Mouse (Mus musculus): ENCODE measurements around the gene Boll.

Boll gene

GRCm38 (mm10) chr1:55238496-55238895 is 124.8 kb downstream of the Boll start:
- no peak for DNase-seq (ENCODE audit: low spot score in 2 of 2)

DNA sequence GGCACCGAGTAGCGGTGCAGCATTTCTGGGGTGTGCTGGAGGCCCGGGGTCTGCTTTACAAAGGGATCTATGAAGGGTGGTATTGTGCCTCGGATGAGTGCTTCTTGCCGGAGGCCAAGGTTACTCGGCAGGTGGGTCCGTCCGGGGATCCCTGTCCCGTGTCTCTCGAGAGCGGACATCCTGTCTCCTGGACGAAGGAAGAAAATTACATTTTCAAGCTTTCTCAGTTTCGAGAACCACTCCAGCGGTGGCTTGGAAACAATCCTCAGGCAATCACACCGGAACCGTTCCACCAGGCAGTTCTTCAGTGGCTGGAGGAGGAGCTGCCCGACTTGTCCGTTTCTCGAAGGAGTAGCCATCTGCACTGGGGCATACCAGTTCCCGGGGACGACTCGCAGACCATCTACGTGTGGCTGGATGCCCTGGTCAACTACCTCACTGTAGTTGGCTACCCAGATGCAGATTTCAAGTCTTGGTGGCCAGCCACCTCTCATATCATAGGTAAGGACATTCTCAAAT is 125.6 kb downstream of the Boll start:
- DNase-seq (ENCODE audit: low spot score in 2 of 2) = no peak

DNA sequence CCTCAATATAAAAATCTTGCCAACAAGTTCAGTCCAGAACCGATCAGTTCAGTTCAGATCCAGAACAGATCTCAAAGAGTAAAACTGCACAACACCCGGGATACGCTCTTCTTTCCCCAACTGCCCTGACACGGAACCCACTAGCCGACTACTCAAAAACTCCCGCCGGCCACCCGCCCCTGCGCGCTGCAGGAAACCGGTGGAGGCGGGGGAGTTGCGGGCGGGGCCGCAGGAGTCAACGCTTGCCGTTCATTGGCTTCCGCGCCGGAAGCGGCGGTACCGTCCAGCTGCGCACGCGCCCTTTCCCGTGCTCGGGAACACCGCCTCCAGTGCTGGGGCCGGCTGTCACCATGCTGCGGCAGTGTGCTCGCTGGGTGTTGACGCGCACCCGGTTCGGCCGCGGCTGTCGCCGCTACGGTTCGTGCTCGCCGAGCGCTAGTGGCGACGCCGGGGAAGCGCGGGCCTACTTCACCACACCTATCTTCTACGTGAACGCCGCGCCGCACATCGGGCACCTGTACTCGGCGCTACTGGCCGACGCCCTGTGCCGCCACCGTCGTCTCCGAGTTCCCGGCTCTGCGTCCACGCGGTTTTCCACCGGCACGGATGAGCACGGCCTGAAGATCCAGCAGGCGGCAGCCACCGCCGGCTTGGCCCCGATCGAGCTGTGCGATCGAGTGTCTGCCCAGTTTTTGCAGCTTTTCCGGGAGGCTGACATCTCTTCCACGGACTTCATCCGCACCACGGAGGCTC is 126.2 kb downstream of the Boll start, which contains the start of gene Mars2:
TSS of gene Mars2 (plus strand) at position 288 of the 753 bp plus-strand sequence.
- DNase-seq (ENCODE audit: low spot score in 2 of 2) = peak; percentile 91 to 95

- DNase-seq (ENCODE audit: low spot score in 2 of 2) = no peak
Measured at GRCm38 (mm10) chr1:55236487-55236886, 126.8 kb downstream of the Boll start.

GRCm38 (mm10) chr1:55234910-55235520 is 128.3 kb downstream of the Boll start:
- no peak for DNase-seq (ENCODE audit: low spot score in 2 of 2)

GRCm38 (mm10) chr1:55228256-55228884 is 134.9 kb downstream of the Boll start:
- DNase-seq (ENCODE audit: low spot score in 2 of 2) = no peak

DNA sequence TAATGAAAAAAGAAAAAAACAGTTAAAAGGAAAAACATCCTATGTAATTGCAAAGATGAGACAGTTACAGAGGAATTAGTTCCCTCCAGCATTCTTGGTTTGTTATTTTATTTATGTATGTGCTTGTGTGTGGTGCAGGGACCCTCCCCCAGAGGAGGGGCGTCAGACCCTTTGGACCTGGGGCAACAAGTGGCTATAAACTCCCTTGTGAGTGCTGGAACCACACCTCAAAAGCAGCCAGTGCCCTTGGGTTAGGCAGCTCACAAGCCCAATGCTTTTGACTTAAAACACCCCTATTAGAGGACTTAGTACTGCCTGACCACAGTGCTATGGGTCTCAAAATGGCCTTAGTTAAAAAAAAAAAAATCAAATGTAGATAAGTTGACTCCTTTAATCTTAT is 135.9 kb downstream of the Boll start:
- no peak for DNase-seq (ENCODE audit: low spot score in 2 of 2)

GRCm38 (mm10) chr1:55226011-55226857 is 137.0 kb downstream of the Boll start, which contains the start of gene Rftn2:
Rftn2 (minus strand) TSS chr1:55226782.
- no peak for DNase-seq (ENCODE audit: low spot score in 2 of 2)

- DNase-seq (ENCODE audit: low spot score in 2 of 2) = no peak
Measured at GRCm38 (mm10) chr1:55225398-55225797, 137.9 kb downstream of the Boll start.

- peak in 1 of 2 experiments; percentile 17 for DNase-seq (ENCODE audit: low spot score in 2 of 2)
Measured at GRCm38 (mm10) chr1:55224111-55224510, 139.2 kb downstream of the Boll start.

DNA sequence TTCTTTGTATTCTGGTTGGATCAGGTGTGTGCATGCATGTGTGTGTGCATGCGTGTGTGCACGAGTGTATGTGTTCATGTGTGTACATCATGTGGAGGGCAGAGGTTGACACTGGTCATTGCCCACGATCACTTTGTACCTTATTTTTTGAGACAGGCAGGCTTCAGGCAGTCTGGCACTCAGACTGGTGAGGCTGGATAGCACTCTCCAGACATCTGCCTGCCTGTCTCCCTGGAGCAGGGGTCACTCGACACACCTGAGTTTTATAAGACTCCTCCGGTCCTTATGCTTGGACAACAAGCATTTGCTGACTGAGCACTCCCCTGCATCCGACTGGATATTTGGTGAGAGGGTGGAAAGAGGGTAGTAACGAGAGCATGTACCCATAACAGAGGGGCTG is 140.2 kb downstream of the Boll start:
- DNase-seq (ENCODE audit: low spot score in 2 of 2) = no peak

DNA sequence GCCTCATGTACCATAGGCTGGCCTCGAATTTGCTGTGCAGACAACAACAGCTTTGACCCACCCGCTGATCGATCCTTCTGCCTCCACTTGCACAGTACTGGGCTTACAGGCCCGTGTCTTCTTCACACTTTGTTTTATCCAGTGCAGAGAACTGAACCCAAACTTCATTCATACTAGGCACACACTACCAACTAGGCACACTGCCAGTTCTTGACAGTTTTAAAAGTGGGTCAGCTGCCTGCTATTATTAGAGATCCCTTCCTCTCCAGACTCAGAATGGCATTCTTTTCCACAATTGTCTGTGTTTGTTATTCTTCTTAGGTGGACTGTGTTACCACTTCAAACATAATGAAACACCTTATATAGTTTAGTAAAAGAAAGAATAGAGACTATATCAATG is 141.9 kb downstream of the Boll start:
- DNase-seq (ENCODE audit: low spot score in 2 of 2) = no peak

- no peak for DNase-seq (ENCODE audit: low spot score in 2 of 2)
Measured at GRCm38 (mm10) chr1:55217191-55217590, 146.1 kb downstream of the Boll start.

DNA sequence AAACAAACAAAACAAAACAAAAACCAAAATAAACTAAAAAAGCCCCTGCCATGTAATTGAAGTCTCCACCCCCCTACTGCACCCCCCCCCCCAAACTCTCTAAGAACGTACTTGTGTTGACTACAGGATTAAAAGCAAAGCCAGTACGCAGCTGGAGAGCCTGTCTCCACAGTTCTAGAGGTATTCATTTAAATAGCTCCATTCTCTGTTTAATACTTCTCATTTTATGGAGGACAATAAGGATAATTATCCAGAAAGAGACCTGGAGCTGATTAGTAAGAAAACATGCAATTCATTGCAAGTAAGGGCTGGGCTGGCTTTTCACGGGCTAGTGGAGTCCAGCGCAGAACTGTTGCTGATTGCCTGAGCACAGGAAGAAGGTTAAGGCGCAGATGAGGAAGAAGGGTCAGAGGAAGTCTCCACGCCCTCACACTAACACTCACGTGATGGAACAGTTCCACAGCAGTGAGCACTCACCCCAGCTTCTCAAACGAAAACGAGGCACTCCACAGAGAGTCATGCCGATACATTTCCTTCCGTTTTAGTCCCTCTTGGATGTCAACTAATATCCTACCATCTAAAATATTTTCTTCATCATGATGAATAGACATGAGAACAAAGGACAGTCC is 148.0 kb downstream of the Boll start:
- no peak for DNase-seq (ENCODE audit: low spot score in 2 of 2)

- DNase-seq (ENCODE audit: low spot score in 2 of 2) = no peak
Measured at GRCm38 (mm10) chr1:55213936-55214335, 149.3 kb downstream of the Boll start.

DNA sequence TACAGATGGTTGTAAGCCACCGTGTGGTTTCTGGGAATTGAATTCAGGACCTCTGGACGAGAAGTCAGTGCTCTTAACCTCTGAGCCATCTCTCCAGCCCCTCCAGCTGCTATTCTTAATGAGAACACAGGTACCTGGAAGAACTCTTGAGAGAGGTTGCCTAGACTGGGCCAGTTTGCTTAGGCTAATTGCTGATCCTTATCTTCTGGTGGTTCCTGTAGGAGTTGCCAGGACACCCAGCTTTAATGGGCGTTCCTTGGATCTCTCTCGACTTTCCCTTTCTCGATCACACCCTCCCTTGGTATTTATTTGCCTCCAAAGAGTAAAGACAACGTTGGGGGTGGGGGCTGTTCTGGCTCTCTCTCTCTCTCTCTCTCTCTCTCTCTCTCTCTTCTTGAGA is 149.8 kb downstream of the Boll start:
- DNase-seq (ENCODE audit: low spot score in 2 of 2) = no peak

- no peak for DNase-seq (ENCODE audit: low spot score in 2 of 2)
Measured at GRCm38 (mm10) chr1:55212771-55213170, 150.5 kb downstream of the Boll start.

- no peak for DNase-seq (ENCODE audit: low spot score in 2 of 2)
Measured at GRCm38 (mm10) chr1:55211081-55211480, 152.2 kb downstream of the Boll start.

GRCm38 (mm10) chr1:55210202-55210965 is 152.9 kb downstream of the Boll start:
- no peak for DNase-seq (ENCODE audit: low spot score in 2 of 2)

DNA sequence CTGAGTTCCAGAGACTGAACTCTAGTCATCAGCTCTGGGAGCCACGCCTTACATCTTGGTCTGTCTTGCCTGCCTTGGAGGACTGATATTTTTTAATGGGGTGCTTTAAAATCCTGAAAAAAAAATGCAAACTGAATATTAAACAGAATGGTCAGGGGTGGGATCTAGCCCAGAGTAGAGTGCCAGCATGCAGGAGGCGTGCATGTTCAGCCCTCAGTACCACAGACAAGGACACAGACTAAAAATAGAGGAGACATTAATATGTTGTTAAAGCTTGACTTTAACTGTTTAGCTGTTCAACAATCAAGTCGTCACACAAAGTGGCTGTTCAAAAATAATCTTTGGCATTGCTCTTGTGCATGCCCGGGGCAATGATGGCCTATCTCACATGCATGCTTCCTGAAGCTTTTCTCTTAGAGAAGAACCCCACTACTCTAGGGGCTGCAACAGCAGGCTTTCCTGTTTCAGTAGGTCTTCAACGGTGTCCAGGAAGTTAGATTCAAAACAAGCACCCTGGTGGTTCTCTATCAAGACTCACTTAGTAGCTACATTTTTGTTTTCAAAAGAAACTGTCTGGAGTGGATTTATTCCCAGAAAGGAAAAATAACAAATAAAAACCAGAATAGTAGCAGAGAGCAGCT is 154.6 kb downstream of the Boll start:
- no peak for DNase-seq (ENCODE audit: low spot score in 2 of 2)

Measured in frontal cortex, postnatal 14 days (tissue).